Mouse (Mus musculus): ENCODE data around the gene Fam8a1.

DNA sequence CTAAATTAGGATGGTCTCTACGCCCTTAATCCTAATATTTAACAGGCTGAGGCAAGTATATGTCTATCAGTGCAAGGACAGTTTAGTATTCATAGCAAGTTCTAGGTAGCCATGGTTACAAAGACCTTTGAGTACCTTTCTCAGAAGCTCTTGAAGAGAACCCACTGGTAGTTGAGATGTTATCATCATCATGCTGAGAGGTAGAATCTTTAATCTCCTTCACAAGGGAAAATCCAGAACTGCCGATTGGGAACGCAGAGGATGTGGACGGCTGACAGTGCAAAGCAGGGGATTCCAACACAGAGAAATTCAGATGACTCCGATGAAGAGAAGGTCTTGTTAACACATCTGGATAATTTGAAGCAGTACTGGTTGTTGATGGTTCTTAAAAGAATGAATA lies 44.2 kb downstream of the Fam8a1 start:
- TF ChIP-seq POLR2A (IDR thresholded peaks at IDR 0.05; ENCODE audit: low read depth, low read length) (no peak), CTCF (IDR thresholded peaks at IDR 0.05; ENCODE audit: borderline replicate concordance, insufficient read depth, low read length) (no peak)
